Mouse (Mus musculus): ENCODE data around the gene 4931429L15Rik. TPM values are rescaled to one million over a fixed set of nuclear protein-coding genes. Genes with fewer than 3 reads are reported as not detected.
A peak's percentile ranks its signal among the peaks of the same experiment; 100 is the strongest.

4931429L15Rik gene
- polyA plus RNA-seq, 1 experiment, result not detected

DNA sequence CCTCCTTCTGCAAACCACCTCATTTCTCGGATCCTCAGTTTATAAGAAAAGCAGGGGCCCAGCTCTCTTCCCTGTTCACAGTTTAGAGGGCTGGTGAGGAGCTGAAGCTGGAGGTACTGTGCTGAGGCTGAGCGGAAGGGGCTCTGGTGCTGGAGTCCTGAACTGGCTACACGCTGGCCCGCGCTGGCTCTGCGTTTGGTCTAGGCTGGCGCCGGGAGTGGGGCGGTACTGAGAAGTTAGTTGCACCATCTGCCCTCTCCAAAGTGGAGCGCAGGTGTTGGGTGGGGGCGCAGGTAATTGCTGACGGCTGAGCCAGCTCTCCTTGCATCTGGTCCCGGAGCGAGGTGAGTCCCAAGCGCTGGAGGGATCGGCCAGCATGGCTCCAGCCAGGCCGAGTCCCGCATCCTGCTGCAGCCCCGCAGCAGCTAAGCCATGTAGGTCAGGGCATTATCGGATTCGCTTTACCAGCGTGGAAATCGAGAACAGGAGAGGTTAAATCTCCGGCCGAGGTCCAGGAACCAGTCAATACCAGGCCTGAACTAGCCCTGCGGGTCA lies 14.8 kb upstream of the 4931429L15Rik start:
- no peak overlapping the region for H3K4me3 ChIP-seq (replicated peaks; ENCODE audit: insufficient read depth, low read depth, low read length)
- DNase-seq, result no peak
- no peak overlapping the region for H3K27ac ChIP-seq (ENCODE audit: insufficient read depth, low read length)
- 70% methylated on average over 26 of the region's 26 CpGs for WGBS
- TF ChIP-seq CTCF (IDR thresholded peaks at IDR 0.05; ENCODE audit: borderline replicate concordance, insufficient read depth, low read depth, low read length), result no peak
- no peak for TF ChIP-seq POLR2A (IDR thresholded peaks at IDR 0.05; ENCODE audit: borderline replicate concordance, insufficient read depth, low read length)
- peaks cover 13% of the 10 kb centered on the region for H3K4me1 ChIP-seq (ENCODE audit: control insufficient read depth, insufficient read depth, low read length)
- no peaks in the 10 kb centered on the region for H3K27me3 ChIP-seq (ENCODE audit: control insufficient read depth, insufficient read depth, low read length)

DNA sequence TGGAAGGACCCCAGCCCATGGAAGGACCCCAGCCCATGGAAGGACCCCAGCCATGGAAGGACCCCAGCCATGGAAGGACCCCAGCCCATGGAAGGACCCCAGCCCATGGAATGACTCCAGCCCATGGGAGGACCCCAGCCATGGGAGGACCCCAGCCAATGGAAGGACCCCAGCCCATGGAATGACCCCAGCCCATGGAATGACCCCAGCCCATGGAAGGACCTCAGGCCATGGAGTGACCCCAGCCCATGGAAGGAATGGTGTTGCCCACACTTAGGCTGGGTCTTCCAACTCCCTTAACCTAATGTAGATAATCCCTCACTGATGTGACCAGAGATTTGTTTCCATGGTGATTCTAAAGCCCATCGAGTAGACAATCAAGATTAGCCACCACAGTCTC lies 11.5 kb upstream of the 4931429L15Rik start:
- no peak for TF ChIP-seq POLR2A (IDR thresholded peaks at IDR 0.05; ENCODE audit: borderline replicate concordance, insufficient read depth, low read length)
- no peak for TF ChIP-seq CTCF (IDR thresholded peaks at IDR 0.05; ENCODE audit: borderline replicate concordance, insufficient read depth, low read depth, low read length)

DNA sequence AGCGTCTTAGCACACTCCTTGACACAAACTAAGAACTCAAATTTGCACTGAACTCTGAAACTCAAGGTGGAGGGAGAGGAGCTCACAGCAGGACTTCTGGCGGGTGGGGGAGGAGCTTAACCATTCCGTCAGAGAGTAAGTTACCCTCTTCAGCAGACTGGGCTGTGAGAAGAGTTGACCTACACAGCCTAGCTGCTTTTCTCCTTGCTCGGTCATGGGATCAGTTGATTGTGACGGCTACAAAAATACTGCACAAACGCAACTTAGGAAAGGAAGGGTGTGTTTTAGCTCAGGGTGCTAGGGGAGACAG lies 10.8 kb upstream of the 4931429L15Rik start:
- no peak overlapping the region for H3K27ac ChIP-seq (ENCODE audit: insufficient read depth, low read length)
- peaks cover 13% of the 10 kb centered on the region; the same call in 1 of the 2 replicates for H3K4me1 ChIP-seq (ENCODE audit: control insufficient read depth, insufficient read depth, low read length)
- H3K4me3 ChIP-seq (replicated peaks; ENCODE audit: insufficient read depth, low read depth, low read length), result no peak overlapping the region
- DNase-seq, result peak in 1 of 2 experiments; percentile 25
- WGBS, result 85% methylated on average over 6 of the region's 6 CpGs
- TF ChIP-seq POLR2A (IDR thresholded peaks at IDR 0.05; ENCODE audit: borderline replicate concordance, insufficient read depth, low read length) (no peak), CTCF (IDR thresholded peaks at IDR 0.05; ENCODE audit: borderline replicate concordance, insufficient read depth, low read depth, low read length) (no peak)
- H3K27me3 ChIP-seq (ENCODE audit: control insufficient read depth, insufficient read depth, low read length), result no peaks in the 10 kb centered on the region

More for the DNA sequence above, 11.5 kb upstream of the 4931429L15Rik start:
- no peak overlapping the region for H3K27ac ChIP-seq (ENCODE audit: insufficient read depth, low read length)
- no peak for DNase-seq
- H3K4me1 ChIP-seq (ENCODE audit: control insufficient read depth, insufficient read depth, low read length), result peaks cover 16% of the 10 kb centered on the region; the same call in 1 of the 2 replicates
- no peak overlapping the region for H3K4me3 ChIP-seq (replicated peaks; ENCODE audit: insufficient read depth, low read depth, low read length)
- no peaks in the 10 kb centered on the region for H3K27me3 ChIP-seq (ENCODE audit: control insufficient read depth, insufficient read depth, low read length)
- 63% methylated on average over 1 of the region's 1 CpGs for WGBS

DNA sequence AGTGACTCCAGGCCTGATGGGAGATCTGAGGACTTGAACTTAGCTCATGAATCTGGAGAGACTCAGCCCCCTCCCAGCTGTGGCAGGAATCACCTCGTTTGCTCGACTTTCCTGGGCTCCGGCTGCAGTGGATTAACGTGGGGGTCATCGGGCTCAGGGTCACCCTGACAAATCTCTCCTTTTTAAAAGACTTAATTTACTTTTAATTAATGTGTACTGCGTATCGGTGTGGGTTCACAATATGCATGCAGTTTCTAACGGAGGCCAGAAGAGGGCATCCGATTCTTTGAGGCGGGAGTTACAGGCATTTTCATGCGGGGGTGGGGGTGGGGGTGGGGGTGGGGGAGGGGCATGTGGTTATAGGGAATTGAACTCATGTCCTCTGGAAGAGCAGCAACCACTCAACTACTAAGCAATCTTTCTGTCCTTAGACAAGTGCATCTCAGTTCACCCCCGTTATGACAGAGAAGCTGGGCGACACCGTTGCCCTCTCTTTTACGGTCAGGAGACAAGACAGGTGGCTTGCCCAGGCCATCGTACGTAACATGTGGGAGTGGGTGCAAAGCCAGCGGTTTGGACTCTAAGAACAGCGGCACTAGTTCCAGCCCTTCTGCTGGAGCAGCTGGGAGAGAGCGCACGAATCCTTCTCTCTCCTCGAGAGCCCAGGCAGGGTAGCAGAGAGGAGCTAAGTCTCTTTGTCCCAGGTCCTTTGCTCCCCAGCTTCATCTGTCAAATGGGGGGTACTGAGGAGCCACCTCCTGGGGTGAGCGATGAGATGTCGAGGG lies 10.2 kb upstream of the 4931429L15Rik start:
- TF ChIP-seq POLR2A (IDR thresholded peaks at IDR 0.05; ENCODE audit: borderline replicate concordance, insufficient read depth, low read length), result no peak
- TF ChIP-seq CTCF (IDR thresholded peaks at IDR 0.05; ENCODE audit: borderline replicate concordance, insufficient read depth, low read depth, low read length), result no peak
- Histone ChIP-seq H3K4me3 (replicated peaks; ENCODE audit: insufficient read depth, low read depth, low read length) (no peak overlapping the region), H3K27me3 (ENCODE audit: control insufficient read depth, insufficient read depth, low read length) (no peaks in the 10 kb centered on the region), H3K27ac (ENCODE audit: insufficient read depth, low read length) (no peak overlapping the region), H3K4me1 (ENCODE audit: control insufficient read depth, insufficient read depth, low read length) (peaks cover 13% of the 10 kb centered on the region; the same call in 1 of the 2 replicates)
- peak in 1 of 2 experiments; percentile 10 for DNase-seq
- WGBS, result 68% methylated on average over 24 of the region's 24 CpGs

DNA sequence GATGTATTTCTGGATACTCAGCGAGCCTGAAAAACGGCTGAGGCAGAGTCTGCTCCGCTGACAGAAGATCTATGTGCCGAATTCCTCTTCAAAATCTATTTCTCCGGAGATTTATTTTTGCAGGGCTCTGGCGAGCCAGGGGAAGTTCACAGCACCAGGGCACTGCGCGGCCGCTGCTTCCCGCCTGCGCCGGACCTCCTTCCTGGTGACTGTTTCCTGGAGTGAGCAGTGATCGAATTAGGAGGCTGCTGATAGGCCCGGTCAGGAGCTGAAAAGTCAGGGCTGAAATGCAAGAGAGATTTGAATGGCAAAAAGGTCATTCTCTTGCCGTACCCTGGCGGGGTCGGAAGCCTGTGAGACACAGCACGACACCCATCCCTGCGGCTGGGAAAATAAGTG lies 9.5 kb upstream of the 4931429L15Rik start:
- Histone ChIP-seq H3K27ac (ENCODE audit: insufficient read depth, low read length) (peak overlapping the region; percentile 84), H3K27me3 (ENCODE audit: control insufficient read depth, insufficient read depth, low read length) (no peaks in the 10 kb centered on the region), H3K4me3 (replicated peaks; ENCODE audit: insufficient read depth, low read depth, low read length) (peak overlapping the region; percentile 21), H3K4me1 (ENCODE audit: control insufficient read depth, insufficient read depth, low read length) (peaks cover 13% of the 10 kb centered on the region; the same call in 1 of the 2 replicates)
- WGBS, result 18% methylated on average over 19 of the region's 19 CpGs
- TF ChIP-seq CTCF (IDR thresholded peaks at IDR 0.05; ENCODE audit: borderline replicate concordance, insufficient read depth, low read depth, low read length), result no peak
- TF ChIP-seq POLR2A (IDR thresholded peaks at IDR 0.05; ENCODE audit: borderline replicate concordance, insufficient read depth, low read length), result no peak
- DNase-seq, result peak in 1 of 2 experiments; percentile 44

DNA sequence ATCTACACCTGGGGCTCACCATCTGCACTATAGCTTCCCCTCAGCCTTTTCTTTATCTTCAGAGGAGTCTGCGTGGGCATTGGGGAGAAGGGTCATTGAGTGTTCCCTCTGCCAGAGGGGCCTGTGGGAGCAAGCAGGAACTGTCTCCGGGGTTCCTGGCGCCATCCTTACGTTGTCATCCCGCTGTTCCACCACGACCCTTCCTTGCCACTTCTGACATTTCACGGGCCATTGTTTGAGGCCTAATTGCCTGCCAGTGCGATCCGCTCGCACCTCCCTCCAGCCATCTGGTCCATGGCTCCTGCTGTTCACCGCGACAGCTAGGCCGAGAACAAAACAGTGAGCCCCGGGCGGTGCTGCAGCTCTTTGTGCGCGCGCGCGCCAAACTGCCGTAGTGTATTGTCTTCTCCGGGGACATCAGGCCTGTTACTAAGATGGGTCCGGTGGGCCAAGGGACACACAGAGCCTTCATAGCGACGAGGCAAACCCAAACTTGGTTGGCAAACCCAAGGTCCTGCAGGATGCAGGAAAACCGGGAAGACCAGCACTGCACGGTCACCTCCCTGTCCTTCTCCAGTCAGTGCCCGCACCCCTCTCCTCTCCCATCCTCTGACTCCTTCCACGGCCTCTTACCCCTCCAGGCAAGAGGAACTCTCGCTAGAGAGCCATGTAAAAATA lies 8.9 kb upstream of the 4931429L15Rik start:
- no peak; the same call in 1 of the 2 replicates for TF ChIP-seq POLR2A (IDR thresholded peaks at IDR 0.05; ENCODE audit: borderline replicate concordance, insufficient read depth, low read length)
- no peak for TF ChIP-seq CTCF (IDR thresholded peaks at IDR 0.05; ENCODE audit: borderline replicate concordance, insufficient read depth, low read depth, low read length)
- peak; percentile 91 to 92 for DNase-seq
- Histone ChIP-seq H3K4me3 (replicated peaks; ENCODE audit: insufficient read depth, low read depth, low read length) (peak overlapping the region; percentile 21), H3K4me1 (ENCODE audit: control insufficient read depth, insufficient read depth, low read length) (peaks cover 13% of the 10 kb centered on the region; the same call in 1 of the 2 replicates), H3K27ac (ENCODE audit: insufficient read depth, low read length) (peak overlapping the region; percentile 84), H3K27me3 (ENCODE audit: control insufficient read depth, insufficient read depth, low read length) (no peaks in the 10 kb centered on the region)
- WGBS, result 2% methylated on average over 30 of the region's 30 CpGs

DNA sequence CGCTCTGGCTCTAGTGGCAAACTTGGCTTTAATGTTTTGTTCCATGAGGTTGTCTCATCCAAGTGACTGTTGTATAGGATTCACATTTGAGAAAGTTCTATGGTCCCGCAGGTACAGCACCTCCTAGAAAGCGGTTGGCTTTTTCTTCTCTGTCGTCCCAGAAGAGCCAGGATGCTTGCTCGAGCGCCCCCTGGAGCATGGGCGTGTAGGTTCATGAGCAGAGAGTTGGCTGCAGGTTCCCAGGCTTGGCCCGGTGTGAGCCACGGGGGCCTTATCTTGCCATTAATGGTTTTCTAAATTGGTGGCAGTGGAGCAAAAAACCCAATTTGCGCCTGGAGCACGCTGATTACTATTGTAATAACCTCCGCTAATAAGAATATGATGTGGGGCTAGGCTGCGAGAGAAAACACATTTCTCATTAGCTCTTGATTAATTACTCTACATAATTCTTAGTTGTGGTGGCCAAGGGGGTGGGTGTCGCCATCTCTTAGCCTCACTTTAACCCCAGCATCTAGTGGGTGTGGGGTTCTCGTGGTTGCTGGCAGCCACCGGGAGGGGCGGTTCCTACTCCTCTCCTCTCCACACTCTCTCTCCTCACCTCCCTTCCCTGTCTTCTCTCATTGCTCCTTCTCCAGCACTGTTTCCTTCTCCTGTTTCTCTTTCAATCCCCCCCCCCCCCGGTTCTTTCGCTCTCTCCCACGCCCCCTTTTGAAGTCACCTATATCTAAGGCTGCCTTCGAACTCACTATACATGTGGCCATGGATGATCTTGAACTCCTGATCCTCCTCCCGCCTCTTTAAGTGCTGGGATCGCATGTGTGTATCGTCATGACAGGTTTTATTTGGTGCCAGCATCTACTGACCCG lies 8.2 kb upstream of the 4931429L15Rik start:
- DNase-seq, result no peak

More for the DNA sequence above, 8.2 kb upstream of the 4931429L15Rik start:
- H3K27ac ChIP-seq (ENCODE audit: insufficient read depth, low read length), result peak overlapping the region; percentile 84
- 60% methylated on average over 25 of the region's 25 CpGs for WGBS
- TF ChIP-seq CTCF (IDR thresholded peaks at IDR 0.05; ENCODE audit: borderline replicate concordance, insufficient read depth, low read depth, low read length) (peak; percentile 9; the same call in 1 of the 2 replicates), POLR2A (IDR thresholded peaks at IDR 0.05; ENCODE audit: borderline replicate concordance, insufficient read depth, low read length) (no peak)
- H3K27me3 ChIP-seq (ENCODE audit: control insufficient read depth, insufficient read depth, low read length), result no peaks in the 10 kb centered on the region
- H3K4me1 ChIP-seq (ENCODE audit: control insufficient read depth, insufficient read depth, low read length), result peaks cover 13% of the 10 kb centered on the region; the same call in 1 of the 2 replicates
- no peak overlapping the region for H3K4me3 ChIP-seq (replicated peaks; ENCODE audit: insufficient read depth, low read depth, low read length)
